Mouse (Mus musculus) G1E (cell line): ENCODE measurements at regions not wholly inside any gene's neighbourhood (a gene's known extent, or its start where the extent isn't known, plus 50 kb on each side); places are given as distances from the start of the nearest gene placed in this dataset.

ENCODE experiments used
- CTCF ChIP-seq: IDR thresholded peaks from 2 replicates; pipeline ENCODE4 v1.5.1; 2012; ENCODE audit warnings: low read depth, low read length, inconsistent platforms, mixed read lengths
- GATA1 ChIP-seq: IDR thresholded peaks from 2 replicates; pipeline ENCODE4 v1.6.1; 2012; ENCODE audit warnings: borderline replicate concordance, low read length, inconsistent platforms, mixed read lengths
- GATA2 ChIP-seq: IDR thresholded peaks from 2 replicates; pipeline ENCODE4 v1.6.1; 2012; ENCODE audit warnings: low read depth, low read length, inconsistent platforms, borderline replicate concordance
- POLR2AphosphoS5 ChIP-seq: IDR thresholded peaks from 2 replicates; pipeline ENCODE4 v1.6.1; 2012; ENCODE audit warnings: low read depth, low read length, inconsistent platforms; ENCODE audit not compliant: insufficient replicate concordance
- TAL1 ChIP-seq: conservative IDR thresholded peaks from 2 replicates; pipeline ENCODE4 v1.6.1; 2012; ENCODE audit warnings: low read depth, low read length, inconsistent platforms, mixed read lengths

- TF ChIP-seq CTCF (no peak), POLR2AphosphoS5 (no peak), GATA2 (no peak), TAL1 (no peak), GATA1 (no peak)
Observed at GRCm38 (mm10) chr17:26360711-26361110, 53.9 kb upstream of the Neurl1b start.
